Mouse (Mus musculus) c-Kit-positive CD71-positive TER-119-positive erythroid progenitor cells, embryonic 14.5 days (primary cell): Measurements from ENCODE around the gene Ankle1.
"Not testable (repeated sequence)": the region's sequence is repeated elsewhere in the genome, so short reads cannot be mapped to it uniquely, and the experiment has no call there.

Experiments used
- DNase-seq: peaks from one replicate; pipeline ENCODE4 v3.0.0-alpha.2; 2013; ENCODE audit warnings: low spot score

Ankle1 gene

GRCm38 (mm10) chr8:71408231-71408630 lies 2.4 kb downstream of the Ankle1 start:
- DNase-seq: no peak

DNA sequence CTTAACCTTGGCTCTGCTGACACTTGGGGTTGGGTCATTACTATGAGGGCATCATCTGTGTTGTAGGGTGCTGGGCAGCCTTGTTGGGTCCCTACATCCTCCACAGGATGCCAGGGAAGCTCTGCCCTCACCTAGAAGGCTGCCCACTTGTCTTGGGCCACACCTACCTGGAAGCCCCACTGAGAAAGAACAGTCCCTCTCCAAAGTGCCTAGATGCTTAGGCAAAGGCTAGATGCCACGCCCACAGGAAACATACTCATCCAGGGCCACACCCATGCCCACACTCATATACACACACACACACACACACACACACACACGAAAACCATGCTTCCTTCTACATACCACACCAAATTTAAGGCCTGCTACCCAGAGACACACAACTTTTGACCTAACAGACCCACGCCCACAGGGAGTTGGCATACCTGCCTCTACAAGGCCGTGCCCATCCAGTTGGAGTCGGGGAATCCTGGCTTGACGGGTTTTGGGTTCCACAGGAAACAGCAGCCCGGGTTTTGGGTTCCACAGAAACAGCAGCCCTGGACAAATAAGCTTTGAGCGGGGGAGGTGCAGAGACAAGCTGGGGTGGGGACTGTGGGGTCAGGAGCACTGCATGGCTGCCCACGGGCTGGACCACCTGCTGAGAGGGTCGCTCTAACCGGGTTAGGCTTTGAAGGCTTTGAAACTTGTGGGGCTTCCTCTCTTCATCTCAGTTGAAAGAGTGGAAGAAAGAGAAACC lies 5.9 kb downstream of the Ankle1 start:
- no peak for DNase-seq

GRCm38 (mm10) chr8:71422121-71422520 lies 16.3 kb downstream of the Ankle1 start:
- no peak for DNase-seq

- DNase-seq: not testable (repeated sequence)
Measured at GRCm38 (mm10) chr8:71432935-71433334, 27.1 kb downstream of the Ankle1 start.

DNA sequence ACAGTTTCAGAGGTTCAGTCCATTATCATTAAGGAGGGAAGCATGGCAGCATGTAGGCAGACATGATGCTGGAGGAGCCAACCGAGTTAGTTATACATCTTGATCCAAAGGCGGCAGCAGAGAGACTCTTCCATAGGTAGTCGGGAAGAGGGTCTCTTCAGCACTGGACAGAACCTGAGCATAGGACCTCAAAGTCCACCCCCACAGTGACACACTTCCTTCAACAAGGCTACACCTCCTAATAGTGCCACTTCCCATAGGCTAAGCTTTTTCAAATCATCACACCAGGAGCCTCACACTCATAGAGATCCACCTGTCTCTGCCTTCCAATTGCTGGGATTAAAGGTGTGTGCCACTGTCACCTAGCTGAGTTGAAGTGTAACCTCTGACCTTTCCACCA lies 31.2 kb downstream of the Ankle1 start:
- no peak for DNase-seq

- peak; percentile 67 for DNase-seq
Measured at GRCm38 (mm10) chr8:71441404-71441803, 35.6 kb downstream of the Ankle1 start.

DNA sequence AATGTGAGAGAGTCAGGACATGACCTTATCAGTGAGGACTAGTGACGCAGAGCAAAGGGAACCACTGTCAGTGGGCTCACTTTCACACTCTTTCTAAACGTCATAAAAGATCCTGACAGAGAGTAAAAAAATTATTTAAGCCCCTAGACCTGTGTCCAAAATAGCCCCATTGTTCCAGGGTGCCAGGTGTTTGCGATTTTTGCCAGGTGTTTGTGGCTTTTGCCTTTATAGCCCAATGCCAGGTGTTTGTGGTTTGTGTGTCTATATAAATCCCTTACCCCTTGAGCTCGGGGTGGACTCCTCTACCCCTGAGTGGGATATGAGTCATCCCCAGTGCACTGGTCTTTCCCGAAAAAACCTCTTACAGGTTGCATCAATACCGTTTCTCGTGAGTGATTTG lies 39.3 kb downstream of the Ankle1 start:
- no peak for DNase-seq

DNA sequence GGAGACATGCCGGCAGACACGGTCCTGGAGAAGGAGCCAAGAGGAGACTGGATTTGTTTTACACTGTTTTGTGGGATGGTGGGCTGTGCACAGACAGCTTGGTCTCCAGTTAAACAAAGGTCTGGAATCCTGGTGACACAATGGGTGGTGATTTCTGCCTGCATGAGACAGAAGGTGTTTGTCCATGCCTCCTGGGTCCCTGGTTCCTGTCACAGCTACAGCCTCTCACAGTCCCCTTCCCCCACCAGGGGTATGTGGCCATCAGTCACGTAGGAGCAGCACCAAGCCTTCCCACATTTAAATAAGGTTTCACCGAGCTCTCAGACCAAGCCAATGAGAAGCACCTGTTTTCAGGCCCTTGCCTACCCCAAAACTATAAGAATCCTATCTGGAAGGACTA lies 45.5 kb downstream of the Ankle1 start:
- DNase-seq: no peak

GRCm38 (mm10) chr8:71451777-71452176 lies 46.0 kb downstream of the Ankle1 start:
- DNase-seq: no peak

DNA sequence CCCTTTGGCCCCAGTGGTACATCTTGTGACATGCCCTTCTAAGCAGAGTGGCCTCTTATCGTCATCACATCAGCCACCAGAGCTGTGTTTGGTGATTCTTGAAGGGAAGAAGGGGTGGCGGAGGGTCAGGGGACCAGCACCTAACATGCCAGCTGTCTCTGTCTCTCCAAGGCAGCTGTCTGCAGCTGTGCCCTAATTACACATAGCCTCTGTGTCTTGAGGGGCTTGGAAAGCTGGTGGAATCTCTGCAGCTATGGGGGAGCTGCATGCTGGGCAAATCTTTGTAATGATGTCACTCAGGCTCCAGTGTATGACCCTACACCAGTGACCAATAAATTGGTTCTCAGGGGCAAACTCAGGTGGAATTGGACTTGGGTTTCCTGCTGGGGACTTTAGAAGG lies 46.9 kb downstream of the Ankle1 start:
- no peak for DNase-seq

DNA sequence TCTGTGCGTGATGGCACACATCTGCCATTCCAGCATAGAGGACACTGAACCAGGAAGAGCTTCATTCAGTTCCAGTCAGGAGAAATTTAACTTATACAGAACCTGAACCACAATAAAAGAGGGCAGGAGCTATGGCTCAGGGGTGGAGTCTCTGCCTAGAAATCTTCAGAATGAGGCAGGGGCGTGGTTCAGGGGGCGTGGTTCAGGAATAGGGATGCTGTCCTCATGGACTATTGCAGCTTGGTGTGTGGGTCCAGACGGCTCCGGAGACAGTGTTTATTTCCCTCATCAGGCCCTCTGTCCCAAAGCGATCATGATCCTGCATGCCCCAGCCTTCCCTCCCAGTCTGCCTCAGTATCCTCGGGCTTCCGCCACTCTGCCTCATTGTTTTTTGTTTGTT lies 48.9 kb downstream of the Ankle1 start:
- no peak for DNase-seq

DNA sequence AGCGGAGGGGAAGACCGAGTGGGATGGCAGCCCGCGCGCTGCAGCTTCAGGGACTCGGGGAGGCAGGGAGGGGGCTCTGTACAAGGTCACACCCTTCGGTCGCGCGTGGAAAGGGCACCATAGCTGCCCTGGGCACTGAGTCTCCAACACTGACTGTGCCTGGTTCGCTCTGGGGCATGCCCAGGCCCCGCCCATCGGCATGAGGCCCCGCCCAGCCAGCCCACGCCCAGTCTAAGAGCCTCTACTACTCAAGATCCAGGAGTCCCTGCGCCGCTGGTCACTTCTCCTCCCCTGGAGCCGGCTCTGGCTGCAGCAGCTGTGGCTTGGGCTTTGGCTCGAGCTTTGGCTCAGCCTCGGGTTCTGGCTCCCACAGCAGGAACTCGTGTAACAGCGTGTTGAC lies 51.1 kb downstream of the Ankle1 start:
- peak; percentile 48 for DNase-seq

DNA sequence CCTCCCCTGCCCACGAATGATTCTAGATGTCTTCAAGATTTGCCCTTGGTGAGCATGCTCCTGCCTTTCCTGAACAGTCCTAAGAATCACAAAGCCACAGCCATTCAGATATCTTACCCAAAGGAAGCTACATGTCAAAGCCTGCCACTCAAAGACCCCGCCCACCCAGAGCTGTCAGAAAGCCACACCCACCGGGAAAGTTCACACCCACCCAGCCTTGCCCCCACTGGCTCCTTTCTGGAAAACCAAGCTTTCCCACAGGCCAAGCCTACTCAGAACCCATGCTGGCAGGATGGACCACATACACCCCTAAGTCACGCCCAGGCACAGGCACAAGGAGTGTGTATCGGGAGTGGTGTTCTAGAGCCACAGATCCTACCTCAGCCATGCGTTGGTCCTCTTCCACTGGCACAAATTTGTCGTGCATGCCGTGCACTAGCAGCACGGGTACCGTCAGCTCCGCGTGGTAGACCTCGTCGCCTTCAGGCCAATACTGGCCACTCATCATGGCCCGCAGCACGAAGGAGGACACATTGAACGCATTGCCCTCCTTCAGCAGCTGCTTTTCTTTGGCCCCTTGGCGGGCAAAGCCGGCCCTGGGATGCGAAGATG lies 52.0 kb downstream of the Ankle1 start:
- no peak for DNase-seq
